Mouse (Mus musculus) layer of hippocampus, adult 8-10 months (tissue): Measurements from ENCODE around the gene Cask. TPM values are rescaled to one million over a fixed set of nuclear protein-coding genes. Genes with fewer than 3 reads are reported as not detected.

Experiments
- DNase-seq, 2 experiments: peaks; one replicate each; pipeline ENCODE4 v3.0.0; 2022; ENCODE audit warnings: low spot score in 2 of 2
- microRNA-seq, 2 experiments: library from miRNA; unstranded; fragments of <30 nt; microRNA quantifications; one replicate each; pipeline ENCODE4 v1.2.0; 2022
- total RNA-seq, 4 experiments: library from RNA; stranded (reverse); gene quantifications; 2 replicates each; pipeline ENCODE4 v1.2.4; 2022

Gene Cask
- total RNA-seq, 4 experiments from 2014 or later, result 67.5 to 79.9 (median 75.7) TPM

GRCm38 (mm10) chrX:13469160-13470116 is 381.7 kb downstream of the Cask start:
- DNase-seq, result peak; percentile 57 to 69

GRCm38 (mm10) chrX:13467121-13467571 is 384.0 kb downstream of the Cask start:
- DNase-seq, result no peak

Small RNAs within 50 kb of the gene (microRNA-seq; reads per million reads assigned to microRNA genes)
- gene Gm25246, result 0 reads per million in 2 experiments

Other genes with a start within 250 kb of the Cask start
- gene Gpr34, start 219.3 kb downstream of the Cask start, total RNA-seq, result 10 to 100 TPM; 10.8 to 66.5 (median 28.6) TPM
- gene Gpr82, start 190.0 kb downstream of the Cask start, total RNA-seq, result not detected